Mouse (Mus musculus) stomach, embryonic 15.5 days (tissue): ENCODE data around the gene Borcs5. TPM values are rescaled to one million over a fixed set of nuclear protein-coding genes. Genes with fewer than 3 reads are reported as not detected.

Experiments used
- ATAC-seq: fragments of 200-750 bp; cut with Nextera tagmentation; 2 replicates; pipeline ENCODE4 v1.8.0; 2017; ENCODE audit warnings: low read depth, moderate number of reproducible peaks, moderate TSS enrichment; ENCODE audit not compliant: insufficient read depth, low FRiP score
- H3K27ac ChIP-seq: fragments of 300-500 bp; sonication (generic); 2 replicates; pipeline ENCODE4 v1.5.1; 2015; ENCODE audit warnings: mild to moderate bottlenecking, inconsistent platforms
- H3K27me3 ChIP-seq: fragments of 300-500 bp; sonication (generic); replicated peaks from 2 replicates; pipeline ENCODE4 v1.6.1; 2015; ENCODE audit warnings: inconsistent platforms
- H3K36me3 ChIP-seq: fragments of 300-500 bp; sonication (generic); 2 replicates; pipeline ENCODE4 v1.6.1; 2015; ENCODE audit warnings: inconsistent platforms
- H3K4me1 ChIP-seq: fragments of 300-500 bp; sonication (generic); 2 replicates; pipeline ENCODE4 v1.6.1; 2015; ENCODE audit warnings: inconsistent platforms
- H3K4me2 ChIP-seq: fragments of 300-500 bp; sonication (generic); 2 replicates; pipeline ENCODE4 v1.6.1; 2015; ENCODE audit warnings: mild to moderate bottlenecking, inconsistent platforms
- H3K4me3 ChIP-seq: fragments of 300-500 bp; sonication (generic); replicated peaks from 2 replicates; pipeline ENCODE4 v1.5.1; 2015; ENCODE audit warnings: inconsistent platforms
- H3K9ac ChIP-seq: fragments of 300-500 bp; sonication (generic); 2 replicates; pipeline ENCODE4 v1.6.1; 2015; ENCODE audit warnings: inconsistent platforms
- H3K9me3 ChIP-seq: fragments of 300-500 bp; sonication (generic); 2 replicates; pipeline ENCODE4 v1.6.1; 2016; ENCODE audit warnings: inconsistent platforms
- WGBS: fragments of 180-500 bp; shearing (Covaris S2); methylation state at CpG from one replicate; pipeline ENCODE4 v1.1.7; 2015; 5-methylcytosine and 5-hydroxymethylcytosine counted together
- polyA plus RNA-seq: library from polyadenylated mRNA; unstranded; fragments of >200 nt; fragmentation: Nextera tagmentation; extraction: Ambion mirVana; gene quantifications from 2 replicates; pipeline ENCODE4 v1.2.1, GENCODE M21; 2015

The Borcs5 gene
- polyA plus RNA-seq, 1 experiment from 2014 or later: 18.6 TPM

DNA sequence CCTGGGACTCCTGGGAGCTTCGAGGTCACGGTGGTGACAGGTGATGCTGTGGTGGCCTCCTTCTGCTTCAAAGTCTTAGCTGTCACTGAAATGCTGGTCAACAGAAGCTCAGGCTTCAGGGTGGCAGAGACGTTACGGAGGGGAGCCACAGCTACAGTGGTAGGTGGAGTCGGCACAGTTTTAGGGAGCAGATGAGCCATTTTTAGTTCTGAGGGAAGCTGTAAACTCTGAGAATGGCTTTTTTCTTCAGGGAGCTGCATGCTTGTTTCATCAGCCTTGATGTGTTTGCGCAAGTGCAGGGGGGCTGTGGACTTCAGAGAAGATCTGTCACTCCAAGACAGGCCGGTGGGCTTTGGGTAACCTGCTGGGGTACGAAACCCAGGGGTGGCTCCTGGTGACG, 28.9 kb upstream of the Borcs5 start:
- Histone ChIP-seq H3K36me3 (no peaks in the 10 kb centered on the region), H3K9ac (no peak overlapping the region), H3K27me3 (no peaks in the 10 kb centered on the region), H3K27ac (no peak overlapping the region), H3K4me3 (no peak overlapping the region), H3K4me2 (no peak overlapping the region), H3K4me1 (peaks cover 3% of the 10 kb centered on the region; the same call in 1 of the 2 replicates), H3K9me3 (no peaks in the 10 kb centered on the region)
- WGBS: 78% methylated on average over 9 of the region's 9 CpGs
- no peak for ATAC-seq

DNA sequence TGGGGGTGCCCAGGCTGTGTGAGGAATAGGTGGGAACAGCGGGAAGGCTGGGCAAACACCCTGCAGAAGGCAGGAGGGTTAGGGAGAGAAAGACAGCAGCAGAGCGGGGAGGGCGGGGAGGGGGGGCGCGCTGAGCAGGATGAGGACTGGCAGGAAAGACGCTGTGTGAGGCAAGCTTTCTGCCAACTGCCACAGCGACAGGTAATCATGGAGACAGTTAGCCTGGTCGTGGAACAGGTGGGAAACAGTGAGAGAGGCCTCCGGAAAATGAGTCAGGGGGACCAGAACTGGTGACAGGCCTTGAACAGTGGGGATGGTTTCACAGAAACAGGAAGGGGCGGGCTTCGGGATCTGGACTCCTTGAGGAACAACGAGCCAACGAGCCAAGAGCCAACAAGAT, 27.4 kb upstream of the Borcs5 start:
- no peak for ATAC-seq
- no peaks in the 10 kb centered on the region for H3K9me3 ChIP-seq
- 69% methylated on average over 13 of the region's 13 CpGs for WGBS
- 0 out of 2 replicates have a peak overlapping the region, but pooled peaks have one; percentile 17 for H3K4me2 ChIP-seq
- no peaks in the 10 kb centered on the region for H3K36me3 ChIP-seq
- no peak overlapping the region for H3K4me3 ChIP-seq
- H3K27ac ChIP-seq: peak overlapping the region; percentile 62; the same call in 1 of the 2 replicates
- peaks cover 8% of the 10 kb centered on the region; the same call in 1 of the 2 replicates for H3K4me1 ChIP-seq
- no peaks in the 10 kb centered on the region for H3K27me3 ChIP-seq
- no peak overlapping the region for H3K9ac ChIP-seq

DNA sequence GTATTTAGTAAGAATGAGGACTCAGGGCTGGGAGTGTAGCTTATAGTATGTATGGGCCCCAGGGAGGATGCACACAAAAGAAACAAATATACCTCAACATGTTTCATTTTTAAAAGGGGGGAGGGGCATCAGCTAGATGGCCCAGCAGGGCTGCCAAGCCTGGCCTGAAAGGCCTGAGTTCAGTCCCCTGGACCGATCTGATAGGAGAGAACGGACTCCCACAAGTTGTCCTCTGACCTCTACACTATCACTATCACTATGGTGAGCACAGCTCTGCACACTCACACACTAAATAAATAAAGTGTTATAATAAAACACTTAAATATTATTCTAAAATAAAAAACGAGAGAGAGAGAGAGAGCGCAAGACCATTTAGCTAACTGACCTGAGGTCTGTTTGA, 25.0 kb upstream of the Borcs5 start:
- peak; percentile 59 for ATAC-seq

DNA sequence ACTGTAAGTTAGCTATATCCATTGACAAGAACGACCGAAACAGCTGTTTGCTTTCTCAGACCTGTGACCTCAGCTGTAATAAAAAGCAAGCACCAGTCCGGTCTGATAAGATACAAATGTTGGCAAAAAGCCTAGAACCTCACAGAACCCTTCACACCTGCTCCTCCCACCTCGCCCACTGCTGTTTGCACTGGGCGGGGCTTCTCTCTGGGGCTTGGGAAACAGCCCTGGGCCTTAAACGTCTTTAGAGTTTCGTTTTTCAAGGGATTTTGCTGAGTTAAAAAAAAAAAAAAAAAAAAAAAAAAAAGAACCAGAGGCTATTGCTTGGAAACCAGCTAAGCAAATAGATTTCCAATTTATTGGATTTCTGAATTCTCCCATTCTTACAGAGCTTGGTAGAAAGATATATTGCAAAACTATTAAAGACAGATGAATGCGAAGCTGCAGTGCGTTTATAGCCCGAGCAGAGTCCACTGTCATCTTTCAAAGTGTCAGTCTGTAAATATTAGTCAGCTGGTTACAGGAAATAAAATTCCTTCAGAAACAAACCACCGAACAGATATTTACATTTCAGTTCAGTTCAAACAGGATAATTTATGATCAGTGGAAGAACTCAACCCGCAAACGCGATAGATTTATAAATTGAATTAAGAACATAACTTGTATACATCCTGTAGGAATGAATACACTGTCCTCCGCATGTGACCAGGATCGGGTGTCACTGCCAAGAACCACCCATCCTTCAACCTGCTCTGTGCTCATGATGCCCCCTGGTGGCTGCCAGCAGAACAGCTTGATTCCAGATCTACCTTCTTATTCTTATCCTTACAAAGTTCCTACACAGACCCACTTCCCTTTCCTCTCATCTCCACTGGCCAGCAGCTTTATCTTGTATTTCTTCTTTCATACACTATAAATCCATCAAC, 24.3 kb upstream of the Borcs5 start:
- Histone ChIP-seq H3K27me3 (no peaks in the 10 kb centered on the region), H3K4me1 (0 out of 2 replicates have a peak, but pooled peaks cover 8% of the 10 kb centered on the region), H3K9ac (no peak overlapping the region), H3K36me3 (no peaks in the 10 kb centered on the region), H3K4me3 (peak overlapping the region; percentile 10; the same call in 1 of the 2 replicates), H3K4me2 (peak overlapping the region; percentile 35), H3K27ac (peak overlapping the region; percentile 62; the same call in 1 of the 2 replicates), H3K9me3 (no peaks in the 10 kb centered on the region)
- WGBS: 4% methylated on average over 16 of the region's 16 CpGs
- ATAC-seq: peak; percentile 79

More for the DNA sequence above, 25.0 kb upstream of the Borcs5 start:
- Histone ChIP-seq H3K27me3 (no peaks in the 10 kb centered on the region), H3K9me3 (no peaks in the 10 kb centered on the region), H3K4me3 (no peak overlapping the region), H3K4me2 (no peak overlapping the region; the same call in 1 of the 2 replicates), H3K27ac (peak overlapping the region; percentile 62; the same call in 1 of the 2 replicates), H3K4me1 (0 out of 2 replicates have a peak, but pooled peaks cover 8% of the 10 kb centered on the region), H3K36me3 (no peaks in the 10 kb centered on the region), H3K9ac (no peak overlapping the region)
- WGBS: 29% methylated on average over 4 of the region's 4 CpGs

DNA sequence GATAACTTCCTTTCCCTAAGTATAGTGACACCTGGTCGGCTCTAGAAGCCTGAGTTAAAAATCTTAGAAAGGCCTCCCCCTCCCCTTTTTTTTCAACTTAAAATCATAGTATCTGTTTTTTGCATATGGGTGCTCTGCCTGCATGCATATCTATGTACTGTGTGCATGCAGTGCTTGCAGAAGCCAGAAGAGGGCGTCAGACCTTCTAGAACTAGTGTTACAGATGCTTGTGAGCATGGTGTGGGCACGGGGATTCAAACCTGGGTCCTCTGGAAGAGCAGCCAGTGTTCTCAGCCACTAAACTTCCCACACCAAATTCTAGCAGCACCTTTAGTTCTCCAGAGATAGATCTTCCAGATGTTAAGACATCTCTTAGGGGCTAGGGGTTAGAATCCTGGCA, 21.7 kb upstream of the Borcs5 start:
- WGBS: 50% methylated on average over 3 of the region's 3 CpGs
- H3K9ac ChIP-seq: no peak overlapping the region
- 0 out of 2 replicates have a peak, but pooled peaks cover 3% of the 10 kb centered on the region for H3K36me3 ChIP-seq
- H3K4me3 ChIP-seq: no peak overlapping the region
- H3K4me1 ChIP-seq: 0 out of 2 replicates have a peak, but pooled peaks cover 7% of the 10 kb centered on the region
- H3K27me3 ChIP-seq: no peaks in the 10 kb centered on the region
- ATAC-seq: no peak
- no peak overlapping the region for H3K4me2 ChIP-seq
- H3K27ac ChIP-seq: no peak overlapping the region
- no peaks in the 10 kb centered on the region for H3K9me3 ChIP-seq

GRCm38 (mm10) chr6:134620129-134620528, 19.2 kb upstream of the Borcs5 start:
- 0 out of 2 replicates have a peak, but pooled peaks cover 5% of the 10 kb centered on the region for H3K4me1 ChIP-seq
- no peak for ATAC-seq
- no peak overlapping the region for H3K27ac ChIP-seq

DNA sequence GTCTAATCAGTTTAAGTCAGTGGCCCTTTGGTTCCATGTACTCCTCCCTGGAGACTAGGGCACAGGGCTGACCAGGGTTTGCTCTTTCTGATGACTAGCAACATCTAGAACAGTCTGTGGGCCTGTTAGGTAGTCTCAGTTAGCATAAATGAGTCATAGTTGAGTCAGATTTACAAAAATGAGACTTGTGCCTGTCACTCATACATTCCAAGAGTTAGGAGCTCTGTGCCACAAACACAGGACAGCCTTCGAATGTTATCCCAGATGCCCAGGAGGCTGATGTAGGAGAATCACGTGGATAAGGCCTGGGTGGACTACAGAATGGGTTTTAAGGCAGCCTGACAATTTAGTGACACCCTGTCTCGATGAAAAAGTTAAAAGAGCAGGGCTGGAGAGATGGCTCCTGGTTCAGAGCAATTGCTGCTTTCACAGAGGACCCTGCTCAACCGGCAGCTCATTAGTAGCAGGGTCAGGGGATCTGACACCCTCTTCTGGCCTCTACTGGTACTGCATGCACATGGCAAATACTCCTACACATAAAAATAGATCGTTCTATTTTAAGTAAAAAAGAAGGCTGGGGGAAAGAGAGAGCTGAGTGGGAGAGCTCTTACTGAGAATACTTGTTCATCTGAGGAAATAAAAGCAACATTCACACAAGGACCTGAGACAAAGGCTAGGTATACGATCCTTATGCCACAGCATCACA, 18.3 kb upstream of the Borcs5 start:
- H3K27ac ChIP-seq: no peak overlapping the region
- H3K4me1 ChIP-seq: 0 out of 2 replicates have a peak, but pooled peaks cover 1% of the 10 kb centered on the region
- no peak for ATAC-seq
- H3K4me2 ChIP-seq: no peak overlapping the region
- H3K9me3 ChIP-seq: no peaks in the 10 kb centered on the region
- no peak overlapping the region for H3K4me3 ChIP-seq
- H3K9ac ChIP-seq: no peak overlapping the region
- no peaks in the 10 kb centered on the region for H3K27me3 ChIP-seq
- WGBS: 64% methylated on average over 6 of the region's 6 CpGs
- 0 out of 2 replicates have a peak, but pooled peaks cover 3% of the 10 kb centered on the region for H3K36me3 ChIP-seq

More at GRCm38 (mm10) chr6:134620129-134620528, 19.2 kb upstream of the Borcs5 start:
- no peaks in the 10 kb centered on the region for H3K27me3 ChIP-seq
- WGBS: 64% methylated on average over 3 of the region's 3 CpGs
- no peak overlapping the region for H3K4me3 ChIP-seq
- no peak overlapping the region for H3K4me2 ChIP-seq
- H3K9me3 ChIP-seq: no peaks in the 10 kb centered on the region
- H3K36me3 ChIP-seq: 0 out of 2 replicates have a peak, but pooled peaks cover 3% of the 10 kb centered on the region
- H3K9ac ChIP-seq: no peak overlapping the region

DNA sequence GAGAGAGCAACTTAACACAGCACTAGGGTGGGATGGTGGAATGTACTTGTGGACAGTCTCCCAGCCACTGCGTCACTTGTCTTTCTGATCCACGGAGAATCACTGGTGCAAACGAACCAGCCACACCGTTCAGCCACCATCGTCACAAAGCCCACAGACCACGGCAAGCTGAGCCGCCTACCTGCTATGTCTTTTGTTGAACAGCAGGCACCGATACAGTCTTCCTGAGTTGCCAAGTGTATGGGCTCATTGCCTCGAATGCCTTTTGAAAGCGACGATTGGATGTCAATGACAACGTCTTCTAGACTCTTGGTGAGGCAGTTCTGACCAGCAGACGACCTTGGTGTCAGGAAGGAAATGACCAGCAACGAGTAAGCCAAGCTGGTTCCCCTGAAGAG, 17.8 kb upstream of the Borcs5 start:
- no peak for ATAC-seq
- WGBS: 76% methylated on average over 14 of the region's 14 CpGs
- H3K27ac ChIP-seq: no peak overlapping the region
- no peaks in the 10 kb centered on the region for H3K27me3 ChIP-seq
- 0 out of 2 replicates have a peak, but pooled peaks cover 3% of the 10 kb centered on the region for H3K36me3 ChIP-seq
- H3K4me1 ChIP-seq: no peaks in the 10 kb centered on the region
- no peaks in the 10 kb centered on the region for H3K9me3 ChIP-seq
- no peak overlapping the region for H3K4me3 ChIP-seq
- no peak overlapping the region for H3K9ac ChIP-seq
- no peak overlapping the region for H3K4me2 ChIP-seq

DNA sequence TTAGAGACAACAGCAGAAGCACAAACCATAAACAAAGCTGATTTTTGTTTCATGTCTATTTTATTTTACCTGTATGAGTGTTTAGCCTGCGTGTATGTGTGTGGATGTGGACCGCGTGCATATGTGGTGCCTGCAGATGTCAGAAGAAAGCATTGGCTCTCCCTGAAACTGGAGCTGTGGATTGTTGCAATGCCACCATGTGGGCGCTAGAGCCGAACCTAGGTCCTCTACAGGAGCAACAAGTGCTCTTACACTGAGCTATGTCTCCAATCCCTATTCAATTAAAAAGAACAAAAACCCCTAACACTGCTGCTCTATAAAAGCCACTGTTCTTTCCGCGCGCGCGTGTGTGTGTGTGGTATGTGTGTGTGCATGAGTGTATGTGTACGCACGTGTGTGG, 13.9 kb upstream of the Borcs5 start:
- ATAC-seq: no peak
- WGBS: 70% methylated on average over 12 of the region's 12 CpGs
- H3K4me2 ChIP-seq: no peak overlapping the region

GRCm38 (mm10) chr6:134626564-134626963, 12.7 kb upstream of the Borcs5 start:
- Histone ChIP-seq H3K4me3 (no peak overlapping the region), H3K36me3 (no peaks in the 10 kb centered on the region), H3K9me3 (no peaks in the 10 kb centered on the region), H3K4me2 (no peak overlapping the region), H3K27ac (no peak overlapping the region), H3K9ac (no peak overlapping the region), H3K4me1 (no peaks in the 10 kb centered on the region), H3K27me3 (no peaks in the 10 kb centered on the region)
- ATAC-seq: no peak
- WGBS: 83% methylated on average over 1 of the region's 1 CpGs

More for the DNA sequence above, 13.9 kb upstream of the Borcs5 start:
- 0 out of 2 replicates have a peak, but pooled peaks cover 3% of the 10 kb centered on the region for H3K36me3 ChIP-seq
- no peak overlapping the region for H3K4me3 ChIP-seq
- no peaks in the 10 kb centered on the region for H3K9me3 ChIP-seq
- H3K9ac ChIP-seq: no peak overlapping the region
- H3K27ac ChIP-seq: no peak overlapping the region
- H3K27me3 ChIP-seq: no peaks in the 10 kb centered on the region
- H3K4me1 ChIP-seq: no peaks in the 10 kb centered on the region

DNA sequence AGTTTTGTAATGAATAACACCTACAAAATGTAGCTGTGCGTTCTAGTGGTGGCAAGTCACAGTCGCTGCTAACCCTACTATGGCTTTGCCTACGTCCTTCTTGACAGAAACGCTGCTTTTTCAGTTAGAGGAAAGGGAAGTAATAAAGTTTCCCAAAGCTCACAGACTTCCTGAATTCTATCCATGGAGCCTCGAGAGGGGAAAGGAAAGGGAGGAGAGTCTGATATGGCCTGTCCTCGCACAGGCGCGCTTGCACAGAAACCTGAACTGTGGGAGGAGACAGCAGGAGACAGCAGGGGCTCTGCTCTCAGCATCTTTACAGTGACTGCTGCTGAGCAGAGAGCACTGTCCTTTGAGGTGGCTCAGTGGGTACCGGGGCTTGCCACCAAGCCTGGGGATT, 8.9 kb upstream of the Borcs5 start:
- Histone ChIP-seq H3K9ac (no peak overlapping the region), H3K4me2 (no peak overlapping the region), H3K27ac (no peak overlapping the region), H3K9me3 (no peaks in the 10 kb centered on the region), H3K27me3 (no peaks in the 10 kb centered on the region), H3K36me3 (no peaks in the 10 kb centered on the region), H3K4me3 (no peak overlapping the region), H3K4me1 (peaks cover 8% of the 10 kb centered on the region; the same call in 1 of the 2 replicates)
- no peak for ATAC-seq
- WGBS: 64% methylated on average over 9 of the region's 9 CpGs
